Mouse (Mus musculus): ENCODE measurements around the gene Cpn1.

DNA sequence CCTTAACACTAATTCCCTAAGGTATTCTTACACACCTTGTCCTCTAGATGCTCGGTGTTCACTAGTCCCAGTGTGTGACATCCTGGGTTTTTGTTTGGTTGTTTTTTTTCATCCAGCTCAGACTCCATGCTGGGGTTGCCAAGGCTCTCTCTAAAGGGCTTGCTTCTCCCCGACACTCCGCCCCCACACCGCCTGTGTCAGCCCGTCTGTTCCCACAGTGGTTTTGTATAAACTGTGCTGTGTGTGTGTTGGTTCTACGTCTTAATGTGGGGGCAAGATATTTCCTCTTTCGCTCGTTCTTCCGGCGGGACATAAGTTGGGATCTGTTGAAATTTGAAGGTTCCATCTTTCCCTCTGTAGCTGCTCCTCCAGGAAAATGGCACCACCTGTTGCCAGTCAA, 11.7 kb upstream of the Cpn1 start:
- TF ChIP-seq CTCF (conservative IDR thresholded peaks at IDR 0.05; ENCODE audit: low read length), result no peak
- TF ChIP-seq POU5F1 (IDR thresholded peaks at IDR 0.05; ENCODE audit: borderline replicate concordance, low read length), result no peak

All from E14TG2a.4 (cell line).